Mouse (Mus musculus): Measurements from ENCODE around the gene Haus3.

DNA sequence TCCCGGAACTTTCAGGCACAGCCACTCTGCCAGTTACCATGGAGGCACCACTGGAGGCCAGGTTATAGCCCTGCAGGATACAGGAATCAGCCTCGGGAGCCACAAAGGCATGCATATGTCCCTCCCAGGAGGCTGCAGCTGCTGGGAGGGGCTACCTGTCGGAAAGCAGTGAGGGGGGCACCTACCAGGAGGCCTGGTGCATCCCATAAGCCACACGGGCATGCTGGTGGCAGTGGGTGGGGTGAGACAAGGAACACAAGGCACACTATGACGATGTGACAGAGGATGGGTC, 6.0 kb upstream of the Haus3 start:
- no peak for TF ChIP-seq POLR2A (IDR thresholded peaks at IDR 0.05; ENCODE audit: borderline replicate concordance, control insufficient read depth, low read depth, low read length)
- no peak for TF ChIP-seq CTCF (IDR thresholded peaks at IDR 0.05; ENCODE audit: control insufficient read depth, insufficient read depth, low read length)

Measured in bone marrow, adult 2 months (tissue).